Mouse (Mus musculus) midbrain, postnatal 0 days (tissue): ENCODE data around the gene Fryl. TPM values are rescaled to one million over a fixed set of nuclear protein-coding genes. Genes with fewer than 3 reads are reported as not detected.

Source experiments
- ATAC-seq: fragments of 200-750 bp; cut with Nextera tagmentation; 2 replicates; pipeline ENCODE4 v1.8.0; 2017; ENCODE audit warnings: moderate number of reproducible peaks, mild to moderate bottlenecking, moderate TSS enrichment, moderate library complexity; ENCODE audit not compliant: low FRiP score
- DNase-seq: peaks from one replicate; pipeline ENCODE4 v3.0.0-alpha.2; 2015; ENCODE audit warnings: low spot score
- H3K27ac ChIP-seq: fragments of 300-500 bp; sonication (generic); 2 replicates; pipeline ENCODE4 v1.5.1; 2014; ENCODE audit warnings: low read depth, mild to moderate bottlenecking, low read length, mixed read lengths
- H3K27me3 ChIP-seq: fragments of 300-500 bp; sonication (generic); 2 replicates; pipeline ENCODE4 v1.6.1; 2014; ENCODE audit warnings: low read length, control low read depth, mixed read lengths; ENCODE audit not compliant: insufficient read depth
- H3K36me3 ChIP-seq: fragments of 300-500 bp; sonication (generic); 2 replicates; pipeline ENCODE4 v1.6.1; 2014; ENCODE audit warnings: low read length, control low read depth, mixed read lengths; ENCODE audit not compliant: insufficient read depth
- H3K4me1 ChIP-seq: fragments of 300-500 bp; sonication (generic); 2 replicates; pipeline ENCODE4 v1.6.1; 2014; ENCODE audit warnings: mild to moderate bottlenecking, control low read depth, antibody characterized with exemption, low read length, mixed read lengths; ENCODE audit not compliant: insufficient read depth
- H3K4me2 ChIP-seq: fragments of 300-500 bp; sonication (generic); 2 replicates; pipeline ENCODE4 v1.6.1; 2014; ENCODE audit warnings: low read depth, mild to moderate bottlenecking, low read length, mixed read lengths; ENCODE audit not compliant: poor library complexity, severe bottlenecking
- H3K4me3 ChIP-seq: fragments of 300-500 bp; sonication (generic); 2 replicates; pipeline ENCODE4 v1.5.1; 2014; ENCODE audit warnings: low read depth, mild to moderate bottlenecking, low read length, moderate library complexity
- H3K9ac ChIP-seq: fragments of 300-500 bp; sonication (generic); replicated peaks from 2 replicates; pipeline ENCODE4 v1.6.1; 2014; ENCODE audit warnings: mild to moderate bottlenecking, low read length, moderate library complexity, mixed read lengths; ENCODE audit not compliant: poor library complexity, severe bottlenecking
- H3K9me3 ChIP-seq: fragments of 300-500 bp; sonication (generic); 2 replicates; pipeline ENCODE4 v1.6.1; 2016; ENCODE audit warnings: low read length, control low read depth
- CTCF ChIP-seq: IDR thresholded peaks from 2 replicates; pipeline ENCODE4 v1.5.1; 2016; ENCODE audit warnings: antibody characterized with exemption, mild to moderate bottlenecking
- WGBS: fragments of 180-500 bp; shearing (Covaris S2); extraction: QIAGEN DNeasy Blood & Tissue Kit; methylation state at CpG from one replicate; pipeline ENCODE4 v1.1.7; 2014; 5-methylcytosine and 5-hydroxymethylcytosine counted together
- polyA plus RNA-seq: library from polyadenylated mRNA; unstranded; fragments of >200 nt; fragmentation: Nextera tagmentation; extraction: Ambion mirVana; gene quantifications from 2 replicates; pipeline ENCODE4 v1.2.1, GENCODE M21; 2015
- total RNA-seq: library from RNA; depleted of rRNA; stranded (reverse); fragments of >200 nt; gene quantifications from 2 replicates; pipeline ENCODE4 v1.2.3, GENCODE M21; 2014

Fryl gene
- total and polyA plus RNA-seq, 2 experiments from 2014 or later: 23.8 to 52.8 TPM

DNA sequence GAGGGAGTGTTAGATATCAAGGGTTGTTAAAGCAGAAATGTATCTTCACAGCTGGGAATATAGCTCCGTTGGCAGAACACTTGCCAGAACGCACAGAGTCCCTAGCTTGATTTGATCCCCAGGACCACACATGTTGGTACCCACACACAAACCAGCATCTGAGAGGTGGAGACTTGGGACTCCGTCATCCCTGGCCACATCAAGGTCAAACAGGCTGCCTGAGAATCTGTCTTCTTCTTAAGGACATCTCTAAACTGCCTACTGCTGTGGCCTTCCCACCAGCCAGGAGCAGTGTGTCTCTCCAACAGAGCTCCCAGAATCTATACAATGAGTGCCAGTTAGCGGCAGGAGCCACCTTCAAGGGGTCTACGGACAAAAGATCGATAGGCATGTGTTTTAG is 47.8 kb downstream of the Fryl start:
- no peaks in the 10 kb centered on the region for H3K9me3 ChIP-seq
- H3K27ac ChIP-seq: no peak overlapping the region
- no peak for TF ChIP-seq CTCF
- DNase-seq: no peak
- H3K9ac ChIP-seq: no peak overlapping the region
- H3K36me3 ChIP-seq: 0 out of 2 replicates have a peak, but pooled peaks cover under 1% of the 10 kb centered on the region
- no peaks in the 10 kb centered on the region for H3K27me3 ChIP-seq
- H3K4me3 ChIP-seq: no peak overlapping the region
- H3K4me1 ChIP-seq: 0 out of 2 replicates have a peak, but pooled peaks cover 2% of the 10 kb centered on the region
- ATAC-seq: no peak
- H3K4me2 ChIP-seq: no peak overlapping the region
- WGBS: 68% methylated on average over 6 of the region's 6 CpGs

DNA sequence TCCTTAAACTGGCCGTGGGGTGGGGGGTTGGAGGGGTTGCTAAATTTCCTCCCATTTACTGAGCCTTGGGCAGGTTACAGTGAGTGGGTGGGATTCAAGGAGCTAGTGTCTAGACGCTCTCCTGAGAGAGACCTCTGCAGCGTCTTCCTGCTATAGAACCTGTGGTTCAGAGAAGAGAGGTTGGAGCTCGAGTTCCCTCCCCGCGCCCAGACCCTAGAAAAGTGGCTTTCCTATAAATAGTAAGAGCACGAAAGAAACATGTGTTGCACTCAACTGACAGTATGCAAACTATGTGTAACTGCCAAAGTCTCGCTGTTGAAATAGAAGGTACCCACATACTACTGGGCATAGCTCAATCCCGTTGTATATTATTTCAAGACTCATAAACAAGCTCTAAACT is 49.7 kb downstream of the Fryl start:
- WGBS: 91% methylated on average over 9 of the region's 9 CpGs

DNA sequence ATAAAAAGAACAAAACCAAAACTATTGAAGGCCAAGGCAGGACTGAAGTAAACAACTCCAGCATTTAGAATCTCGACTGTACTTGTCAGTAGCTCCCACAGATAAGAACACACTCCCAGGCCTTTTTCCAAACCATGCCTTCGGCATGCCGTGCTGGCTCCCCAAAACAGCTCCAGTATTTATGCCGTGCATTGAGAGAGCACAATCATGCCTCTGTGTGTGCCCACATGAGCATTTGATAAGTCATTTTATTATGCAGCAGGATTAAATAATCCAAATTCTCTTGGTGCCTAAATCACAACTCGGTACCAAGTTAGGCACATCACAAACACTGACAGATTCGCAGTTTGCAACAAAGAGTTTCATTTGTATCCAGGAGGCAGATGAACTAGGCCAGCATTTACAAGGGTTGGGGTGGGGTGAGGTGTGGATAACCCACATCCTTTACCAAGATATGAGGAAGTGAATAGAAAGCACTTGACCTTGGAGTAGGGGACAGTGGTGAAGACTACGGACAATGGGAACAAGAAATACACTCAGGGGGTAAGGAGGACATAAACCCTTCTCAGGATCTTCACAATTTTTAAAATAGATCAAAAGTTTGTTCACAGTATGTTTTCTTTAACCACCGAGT is 50.3 kb downstream of the Fryl start:
- Histone ChIP-seq H3K4me3 (no peak overlapping the region), H3K36me3 (no peaks in the 10 kb centered on the region), H3K27ac (no peak overlapping the region), H3K4me1 (0 out of 2 replicates have a peak, but pooled peaks cover 2% of the 10 kb centered on the region), H3K9me3 (no peaks in the 10 kb centered on the region), H3K4me2 (no peak overlapping the region), H3K9ac (no peak overlapping the region), H3K27me3 (no peaks in the 10 kb centered on the region)
- ATAC-seq (no peak), DNase-seq (no peak)
- WGBS: 80% methylated on average over 8 of the region's 8 CpGs
- TF ChIP-seq CTCF: no peak

More for the DNA sequence above, 49.7 kb downstream of the Fryl start:
- Histone ChIP-seq H3K9ac (no peak overlapping the region), H3K9me3 (no peaks in the 10 kb centered on the region), H3K27me3 (no peaks in the 10 kb centered on the region), H3K27ac (no peak overlapping the region), H3K4me2 (no peak overlapping the region), H3K4me1 (0 out of 2 replicates have a peak, but pooled peaks cover 2% of the 10 kb centered on the region), H3K36me3 (no peaks in the 10 kb centered on the region), H3K4me3 (no peak overlapping the region)
- ATAC-seq: no peak
- DNase-seq: no peak
- TF ChIP-seq CTCF: no peak

DNA sequence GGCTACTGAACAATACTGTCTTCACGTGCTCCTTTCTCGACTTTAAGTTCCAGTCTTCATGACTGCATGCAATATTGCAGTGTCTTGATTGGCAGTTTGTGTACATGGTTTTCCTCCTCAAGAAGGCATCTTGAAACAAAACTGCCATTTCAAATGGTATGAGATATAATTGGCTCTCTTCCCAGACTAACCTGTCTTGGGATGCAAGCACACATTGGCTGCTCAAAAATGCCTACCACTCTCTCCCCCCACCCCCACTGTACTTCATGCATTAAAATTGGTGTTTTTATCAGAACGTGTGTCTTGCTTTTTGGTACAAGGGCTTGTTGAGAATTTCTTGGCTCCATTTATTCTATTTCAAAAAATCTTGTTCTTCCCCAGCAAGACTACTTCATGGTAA is 51.4 kb downstream of the Fryl start:
- Histone ChIP-seq H3K9ac (no peak overlapping the region), H3K27ac (no peak overlapping the region), H3K9me3 (no peaks in the 10 kb centered on the region), H3K4me1 (0 out of 2 replicates have a peak, but pooled peaks cover 2% of the 10 kb centered on the region), H3K4me3 (no peak overlapping the region), H3K27me3 (no peaks in the 10 kb centered on the region), H3K4me2 (no peak overlapping the region), H3K36me3 (no peaks in the 10 kb centered on the region)
- TF ChIP-seq CTCF: no peak
- ATAC-seq (no peak), DNase-seq (no peak)
- WGBS: 84% methylated on average over 3 of the region's 3 CpGs

DNA sequence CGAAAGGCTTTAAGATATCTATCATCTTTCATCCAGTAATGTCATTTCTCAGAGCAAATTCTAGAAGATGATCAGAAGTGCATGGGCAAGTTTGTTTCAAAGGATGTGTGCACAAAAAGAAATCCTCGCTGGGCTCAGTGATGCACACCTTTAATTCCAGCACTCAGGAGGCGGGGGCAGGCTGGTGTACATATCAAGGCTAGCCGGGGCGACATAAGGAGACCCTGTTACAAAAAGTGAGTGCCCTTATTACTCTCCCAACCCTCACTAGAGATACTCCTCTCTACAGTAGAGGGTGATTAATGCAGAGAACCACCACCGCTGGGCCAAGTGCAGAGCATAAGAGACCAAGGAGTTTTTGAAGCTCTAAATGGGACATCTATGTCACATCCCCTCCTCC is 53.9 kb downstream of the Fryl start:
- H3K4me2 ChIP-seq: no peak overlapping the region
- H3K4me1 ChIP-seq: 0 out of 2 replicates have a peak, but pooled peaks cover 2% of the 10 kb centered on the region
- DNase-seq (no peak), ATAC-seq (no peak)
- no peak overlapping the region for H3K27ac ChIP-seq
- 95% methylated on average over 6 of the region's 6 CpGs for WGBS
- no peak overlapping the region for H3K4me3 ChIP-seq
- H3K36me3 ChIP-seq: no peaks in the 10 kb centered on the region
- no peaks in the 10 kb centered on the region for H3K9me3 ChIP-seq
- no peaks in the 10 kb centered on the region for H3K27me3 ChIP-seq
- no peak for TF ChIP-seq CTCF
- no peak overlapping the region for H3K9ac ChIP-seq

DNA sequence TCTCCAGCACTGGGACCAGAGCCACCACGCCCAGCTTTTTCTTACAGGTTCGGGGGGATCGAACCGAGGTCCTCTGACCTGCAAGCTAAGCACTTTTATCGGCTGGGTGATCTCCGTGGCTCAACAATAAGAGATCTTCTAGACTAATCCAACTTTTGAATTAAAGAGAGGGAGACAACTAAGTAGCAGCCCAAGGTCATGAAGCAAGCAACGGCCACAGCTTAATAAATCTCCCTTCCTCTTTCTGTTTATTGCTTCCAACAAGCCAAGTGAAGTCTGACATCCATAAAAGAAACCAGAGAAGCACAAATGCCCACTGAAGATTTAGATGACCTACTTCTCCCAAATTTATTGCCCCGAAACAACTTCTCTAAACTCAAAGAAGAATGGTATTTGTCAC is 54.3 kb downstream of the Fryl start:
- Histone ChIP-seq H3K36me3 (no peaks in the 10 kb centered on the region), H3K4me3 (no peak overlapping the region), H3K9ac (no peak overlapping the region), H3K4me2 (no peak overlapping the region), H3K27me3 (no peaks in the 10 kb centered on the region), H3K9me3 (no peaks in the 10 kb centered on the region), H3K4me1 (0 out of 2 replicates have a peak, but pooled peaks cover 2% of the 10 kb centered on the region), H3K27ac (no peak overlapping the region)
- DNase-seq: no peak
- ATAC-seq: no peak
- WGBS: 86% methylated on average over 8 of the region's 8 CpGs
- no peak for TF ChIP-seq CTCF
